Mouse (Mus musculus): Measurements from ENCODE around the gene Olfr370. TPM values are rescaled to one million over a fixed set of nuclear protein-coding genes. Genes with fewer than 3 reads are reported as not detected.

Gene Olfr370
- polyA plus RNA-seq, 1 experiment from 2014 or later = not detected

DNA sequence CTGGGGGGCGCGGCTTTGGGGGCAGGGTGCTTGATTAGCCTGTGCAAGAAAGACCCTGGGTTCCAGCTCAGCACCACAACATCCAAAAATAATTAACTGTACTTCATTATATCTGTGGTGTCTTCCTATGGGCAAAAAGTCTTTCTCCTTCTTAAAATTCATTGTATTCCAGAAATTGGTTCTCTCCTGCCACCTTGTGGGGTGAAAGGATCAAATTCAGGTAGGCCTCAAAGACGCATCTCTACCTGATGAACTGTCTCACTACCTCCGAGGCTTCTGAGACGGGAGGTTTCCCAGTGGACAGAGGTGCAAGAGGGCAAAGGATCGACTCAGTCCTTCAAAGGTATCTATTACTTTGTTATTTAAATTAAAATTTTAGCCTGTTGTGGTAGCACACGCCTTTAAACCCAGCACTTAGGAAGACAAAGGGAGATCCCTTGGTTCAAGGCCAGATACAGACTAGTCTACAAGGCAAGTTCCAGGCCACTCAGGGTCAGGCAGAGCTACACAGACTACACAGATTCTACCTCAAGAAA, 55.0 kb downstream of the Olfr370 start:
- Histone ChIP-seq H3K4me3 (ENCODE audit: low read depth, low read length) (no peak overlapping the region), H3K27ac (ENCODE audit: low read depth, low read length) (no peak overlapping the region), H3K36me3 (ENCODE audit: control insufficient read depth, insufficient read depth, low read length) (peaks cover 3% of the 10 kb centered on the region), H3K4me2 (ENCODE audit: low read depth) (no peak overlapping the region), H3K4me1 (ENCODE audit: control insufficient read depth, insufficient read depth, low read length) (peaks cover 9% of the 10 kb centered on the region), H3K9me3 (ENCODE audit: control insufficient read depth, low read length) (no peaks in the 10 kb centered on the region), H3K9ac (ENCODE audit: low read length) (no peak overlapping the region), H3K27me3 (ENCODE audit: control insufficient read depth, insufficient read depth, low read length) (no peaks in the 10 kb centered on the region)
- ATAC-seq (ENCODE audit: insufficient read depth, low FRiP score, low TSS enrichment) (no peak), DNase-seq (ENCODE audit: low spot score) (no peak)
- WGBS = 90% methylated on average over 7 of the region's 7 CpGs

DNA sequence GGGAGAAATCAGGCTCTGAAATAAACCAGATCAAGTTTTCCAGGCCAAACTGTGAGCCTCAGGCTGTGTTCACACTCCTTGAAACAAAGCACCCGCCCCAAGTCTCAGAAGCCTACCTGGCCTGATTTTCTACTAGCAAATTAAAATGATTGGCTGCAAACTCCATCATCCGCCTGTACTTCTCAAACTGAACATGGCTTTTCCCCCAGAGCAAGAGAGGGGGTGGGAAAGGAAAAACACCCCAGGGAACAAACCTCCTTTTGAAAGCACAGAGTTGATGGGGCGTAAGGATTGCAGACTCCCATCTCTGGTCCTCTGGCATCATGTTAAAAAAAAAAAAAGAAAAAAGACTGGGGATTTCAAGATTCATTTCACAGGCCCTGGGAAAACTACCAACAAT, 57.1 kb downstream of the Olfr370 start:
- H3K27me3 ChIP-seq (ENCODE audit: control insufficient read depth, insufficient read depth, low read length) = no peaks in the 10 kb centered on the region
- H3K9me3 ChIP-seq (ENCODE audit: control insufficient read depth, low read length) = no peaks in the 10 kb centered on the region
- H3K27ac ChIP-seq (ENCODE audit: low read depth, low read length) = no peak overlapping the region
- H3K4me1 ChIP-seq (ENCODE audit: control insufficient read depth, insufficient read depth, low read length) = peaks cover 9% of the 10 kb centered on the region
- peak overlapping the region; percentile 41 for H3K9ac ChIP-seq (ENCODE audit: low read length)
- DNase-seq (ENCODE audit: low spot score) = no peak
- ATAC-seq (ENCODE audit: insufficient read depth, low FRiP score, low TSS enrichment) = no peak
- H3K4me2 ChIP-seq (ENCODE audit: low read depth) = peak overlapping the region; percentile 53
- 80% methylated on average over 3 of the region's 3 CpGs for WGBS
- H3K4me3 ChIP-seq (ENCODE audit: low read depth, low read length) = peak overlapping the region; percentile 85
- H3K36me3 ChIP-seq (ENCODE audit: control insufficient read depth, insufficient read depth, low read length) = no peaks in the 10 kb centered on the region; the same call in 1 of the 2 replicates

DNA sequence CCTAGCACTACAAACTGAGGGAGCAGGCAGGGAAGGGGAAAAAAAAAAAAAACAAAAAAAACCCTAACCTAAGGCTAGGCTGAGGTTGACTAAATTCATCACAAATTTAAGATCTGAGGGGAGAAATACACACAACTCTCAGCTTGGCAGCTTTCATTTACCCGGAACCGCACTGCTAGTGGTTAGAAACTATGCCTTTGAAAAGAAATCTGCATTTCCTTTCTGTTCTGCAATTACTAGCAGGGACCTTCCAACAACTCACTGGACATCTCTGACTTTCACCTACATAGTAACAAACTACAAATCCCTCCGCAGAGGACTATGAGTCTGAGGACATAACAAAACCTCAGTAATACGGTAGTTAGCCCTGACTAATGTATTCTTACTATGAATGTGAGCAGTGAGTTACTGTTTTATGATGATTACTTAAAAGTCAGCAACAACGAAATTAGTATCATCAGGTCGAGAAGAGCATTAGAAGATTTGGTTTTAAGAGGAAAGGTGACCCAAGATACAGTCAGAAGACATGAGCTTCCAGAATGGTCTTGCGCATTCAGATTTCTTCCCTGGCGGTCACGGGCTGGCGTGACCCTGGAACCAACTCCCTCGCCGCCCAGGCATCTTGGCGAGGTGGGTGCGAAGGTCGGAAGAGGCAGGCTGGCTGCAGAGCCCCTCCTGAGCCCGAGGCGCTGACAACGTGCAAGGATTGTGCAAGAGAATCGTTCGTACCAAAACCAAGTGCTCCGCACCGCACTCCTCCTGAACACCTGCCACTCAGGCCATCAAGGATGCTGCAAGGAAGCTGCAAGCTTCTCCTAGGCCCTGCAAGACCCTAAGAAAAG, 58.0 kb downstream of the Olfr370 start:
- Histone ChIP-seq H3K9me3 (ENCODE audit: control insufficient read depth, low read length) (no peaks in the 10 kb centered on the region), H3K36me3 (ENCODE audit: control insufficient read depth, insufficient read depth, low read length) (no peaks in the 10 kb centered on the region; the same call in 1 of the 2 replicates), H3K4me3 (ENCODE audit: low read depth, low read length) (peak overlapping the region; percentile 85), H3K4me2 (ENCODE audit: low read depth) (peak overlapping the region; percentile 53), H3K27me3 (ENCODE audit: control insufficient read depth, insufficient read depth, low read length) (no peaks in the 10 kb centered on the region), H3K9ac (ENCODE audit: low read length) (peak overlapping the region; percentile 89), H3K4me1 (ENCODE audit: control insufficient read depth, insufficient read depth, low read length) (peaks cover 9% of the 10 kb centered on the region), H3K27ac (ENCODE audit: low read depth, low read length) (peak overlapping the region; percentile 84)
- ATAC-seq (ENCODE audit: insufficient read depth, low FRiP score, low TSS enrichment) (peak; percentile 28; the same call in 1 of the 2 replicates), DNase-seq (ENCODE audit: low spot score) (no peak)
- WGBS = 7% methylated on average over 22 of the region's 22 CpGs

DNA sequence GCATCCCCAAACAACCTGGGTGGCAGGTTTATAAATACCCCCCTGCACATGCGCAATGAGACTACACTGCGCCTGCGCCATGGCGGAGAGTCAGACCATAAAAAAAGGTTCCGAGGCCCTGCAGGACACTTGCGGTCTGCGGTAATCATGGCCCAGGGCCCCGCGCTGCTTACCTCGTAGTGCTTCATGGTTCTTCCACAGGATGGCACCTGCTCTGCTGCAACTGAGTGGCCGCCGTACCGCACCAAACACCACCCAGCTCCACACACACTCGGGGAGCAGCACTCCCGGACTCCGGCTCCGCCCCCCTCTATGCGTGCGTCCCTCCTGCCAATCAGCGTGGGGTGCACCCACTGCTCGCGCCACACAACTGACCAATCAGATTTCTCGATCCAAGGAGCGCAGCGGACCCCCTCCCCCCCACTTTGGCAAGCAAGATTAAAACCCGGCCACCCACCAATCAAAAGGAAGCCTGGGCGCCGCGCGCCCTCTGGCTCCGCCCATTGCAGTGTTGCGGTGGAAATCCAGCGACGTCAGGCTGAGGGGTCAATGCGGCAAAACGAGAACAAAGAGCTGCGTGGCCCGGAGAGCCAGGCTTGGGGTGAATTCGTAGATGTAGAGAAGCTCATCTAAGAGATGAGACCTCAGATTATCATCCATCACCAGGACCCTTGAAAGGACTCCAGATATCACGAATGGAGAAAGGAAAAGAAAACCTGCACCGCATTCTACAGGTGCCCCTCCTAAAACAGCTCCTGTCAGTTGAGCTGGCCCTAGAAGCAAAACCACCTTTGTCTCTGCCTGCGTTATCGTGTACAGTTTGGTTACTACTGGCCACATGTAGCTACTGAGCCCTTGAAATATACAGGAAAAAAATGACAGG, 58.8 kb downstream of the Olfr370 start:
- Histone ChIP-seq H3K4me1 (ENCODE audit: control insufficient read depth, insufficient read depth, low read length) (peaks cover 9% of the 10 kb centered on the region), H3K4me3 (ENCODE audit: low read depth, low read length) (peak overlapping the region; percentile 85), H3K9ac (ENCODE audit: low read length) (peak overlapping the region; percentile 89), H3K4me2 (ENCODE audit: low read depth) (peak overlapping the region; percentile 54), H3K27ac (ENCODE audit: low read depth, low read length) (peak overlapping the region; percentile 94), H3K9me3 (ENCODE audit: control insufficient read depth, low read length) (no peaks in the 10 kb centered on the region), H3K27me3 (ENCODE audit: control insufficient read depth, insufficient read depth, low read length) (no peaks in the 10 kb centered on the region), H3K36me3 (ENCODE audit: control insufficient read depth, insufficient read depth, low read length) (no peaks in the 10 kb centered on the region; the same call in 1 of the 2 replicates)
- under 1% methylated on average over 43 of the region's 43 CpGs for WGBS
- DNase-seq (ENCODE audit: low spot score) = peak; percentile 99
- ATAC-seq (ENCODE audit: insufficient read depth, low FRiP score, low TSS enrichment) = peak; percentile 98

Other genes starting within 250 kb of the Olfr370 start
- 0.19 TPM in 1 of 2 replicates, not detected in the other for gene Ucp1, start 245.4 kb upstream of the Olfr370 start, polyA plus RNA-seq (2014; fragmentation: Nextera tagmentation; extraction: Ambion mirVana)
- gene Elmod2, start 203.3 kb upstream of the Olfr370 start, polyA plus RNA-seq (2014; fragmentation: Nextera tagmentation; extraction: Ambion mirVana) = 23.5 and 23.9 TPM in 2 replicates
- not detected in 2 replicates for gene Mgat4d, start 187.3 kb upstream of the Olfr370 start, polyA plus RNA-seq (2014; fragmentation: Nextera tagmentation; extraction: Ambion mirVana)
- 5.3 and 5.8 TPM in 2 replicates for gene Clgn, start 145.9 kb upstream of the Olfr370 start, polyA plus RNA-seq (2014; fragmentation: Nextera tagmentation; extraction: Ambion mirVana)
- 166 and 168 TPM in 2 replicates for gene Scoc, start 77.4 kb upstream of the Olfr370 start, polyA plus RNA-seq (2014; fragmentation: Nextera tagmentation; extraction: Ambion mirVana)
- gene Ndufb7, start 30.9 kb downstream of the Olfr370 start, polyA plus RNA-seq (2014; fragmentation: Nextera tagmentation; extraction: Ambion mirVana) = 326 and 331 TPM in 2 replicates
- gene Tecr, start 72.2 kb downstream of the Olfr370 start, polyA plus RNA-seq (2014; fragmentation: Nextera tagmentation; extraction: Ambion mirVana) = 734 and 760 TPM in 2 replicates
- gene Dnajb1, start 72.4 kb downstream of the Olfr370 start, polyA plus RNA-seq (2014; fragmentation: Nextera tagmentation; extraction: Ambion mirVana) = 64.9 and 68.9 TPM in 2 replicates
- gene Gipc1, start 116.9 kb downstream of the Olfr370 start, polyA plus RNA-seq (2014; fragmentation: Nextera tagmentation; extraction: Ambion mirVana) = 174 and 181 TPM in 2 replicates
- gene Ptger1, start 130.9 kb downstream of the Olfr370 start, polyA plus RNA-seq (2014; fragmentation: Nextera tagmentation; extraction: Ambion mirVana) = 0.34 and 1.1 TPM in 2 replicates
- 29.3 and 29.5 TPM in 2 replicates for gene Pkn1, start 163.4 kb downstream of the Olfr370 start, polyA plus RNA-seq (2014; fragmentation: Nextera tagmentation; extraction: Ambion mirVana)
- gene Ddx39, start 179.4 kb downstream of the Olfr370 start, polyA plus RNA-seq (2014; fragmentation: Nextera tagmentation; extraction: Ambion mirVana) = 214 and 223 TPM in 2 replicates
- gene Adgre5, start 205.5 kb downstream of the Olfr370 start, polyA plus RNA-seq (2014; fragmentation: Nextera tagmentation; extraction: Ambion mirVana) = 16.3 and 18.0 TPM in 2 replicates